Mouse (Mus musculus) embryo, embryonic 11 days (tissue): ENCODE data around the gene Hsd17b1.

Experiments
- DNase-seq: peaks from one replicate; pipeline ENCODE4 v3.0.0-alpha.2; 2015

The Hsd17b1 gene

GRCm38 (mm10) chr11:101062165-101062884, 15.9 kb upstream of the Hsd17b1 start:
- DNase-seq = no peak

- no peak for DNase-seq
Measured at GRCm38 (mm10) chr11:101062971-101063675, 15.1 kb upstream of the Hsd17b1 start.

- DNase-seq = peak; percentile 37
Measured at GRCm38 (mm10) chr11:101063676-101064327, 14.4 kb upstream of the Hsd17b1 start.

- no peak for DNase-seq
Measured at GRCm38 (mm10) chr11:101064462-101064861, 13.7 kb upstream of the Hsd17b1 start.

- DNase-seq = no peak
Measured at GRCm38 (mm10) chr11:101065002-101065401, 13.2 kb upstream of the Hsd17b1 start.

GRCm38 (mm10) chr11:101066549-101067412, 11.4 kb upstream of the Hsd17b1 start:
- peak; percentile 88 for DNase-seq

GRCm38 (mm10) chr11:101069391-101070188, 8.6 kb upstream of the Hsd17b1 start, which contains the start of gene Naglu:
Gene Naglu (plus strand): TSS chr11:101070012.
- DNase-seq = peak; percentile 96

GRCm38 (mm10) chr11:101070189-101070527, 8.1 kb upstream of the Hsd17b1 start:
- no peak for DNase-seq

- DNase-seq = no peak
Measured at GRCm38 (mm10) chr11:101070987-101071386, 7.2 kb upstream of the Hsd17b1 start.

- no peak for DNase-seq
Measured at GRCm38 (mm10) chr11:101071810-101072428, 6.3 kb upstream of the Hsd17b1 start.

GRCm38 (mm10) chr11:101079746-101080145, 1.5 kb downstream of the Hsd17b1 start:
- DNase-seq = no peak

- DNase-seq = no peak
Measured at GRCm38 (mm10) chr11:101080421-101080820, 2.2 kb downstream of the Hsd17b1 start.

GRCm38 (mm10) chr11:101081659-101082058, 3.4 kb downstream of the Hsd17b1 start:
- DNase-seq = no peak

GRCm38 (mm10) chr11:101082208-101083082, 4.2 kb downstream of the Hsd17b1 start, which contains the start of gene Coasy:
Gene Coasy (plus strand): TSS chr11:101082565.
- peak; percentile 94 for DNase-seq

GRCm38 (mm10) chr11:101083083-101083697, 5.0 kb downstream of the Hsd17b1 start:
- no peak for DNase-seq

- DNase-seq = no peak
Measured at GRCm38 (mm10) chr11:101084246-101084645, 6.0 kb downstream of the Hsd17b1 start.

- DNase-seq = no peak
Measured at GRCm38 (mm10) chr11:101084811-101085210, 6.6 kb downstream of the Hsd17b1 start.

- DNase-seq = no peak
Measured at GRCm38 (mm10) chr11:101085617-101086322, 7.6 kb downstream of the Hsd17b1 start.

GRCm38 (mm10) chr11:101086323-101086674, 8.1 kb downstream of the Hsd17b1 start:
- DNase-seq = no peak
